Mouse (Mus musculus) neural tube, embryonic 15.5 days (tissue): Measurements from ENCODE around the gene Prdx2. TPM values are rescaled to one million over a fixed set of nuclear protein-coding genes. Genes with fewer than 3 reads are reported as not detected.

Experiments used
- ATAC-seq: fragments of 200-750 bp; cut with Nextera tagmentation; 2 replicates; pipeline ENCODE4 v1.8.0; 2017; ENCODE audit warnings: mild to moderate bottlenecking, moderate TSS enrichment, moderate library complexity; ENCODE audit not compliant: low FRiP score
- H3K27ac ChIP-seq: fragments of 300-500 bp; sonication (generic); replicated peaks from 2 replicates; pipeline ENCODE4 v1.5.1; 2015; ENCODE audit warnings: mild to moderate bottlenecking, inconsistent platforms
- H3K27me3 ChIP-seq: fragments of 300-500 bp; sonication (generic); replicated peaks from 2 replicates; pipeline ENCODE4 v1.6.1; 2015; ENCODE audit warnings: inconsistent platforms
- H3K36me3 ChIP-seq: fragments of 300-500 bp; sonication (generic); 2 replicates; pipeline ENCODE4 v1.6.1; 2015; ENCODE audit warnings: inconsistent platforms
- H3K4me1 ChIP-seq: fragments of 300-500 bp; sonication (generic); 2 replicates; pipeline ENCODE4 v1.6.1; 2015; ENCODE audit warnings: inconsistent platforms
- H3K4me2 ChIP-seq: fragments of 300-500 bp; sonication (generic); 2 replicates; pipeline ENCODE4 v1.6.1; 2015; ENCODE audit warnings: inconsistent platforms, mild to moderate bottlenecking, moderate library complexity
- H3K4me3 ChIP-seq: fragments of 300-500 bp; sonication (generic); replicated peaks from 2 replicates; pipeline ENCODE4 v1.5.1; 2015; ENCODE audit warnings: mild to moderate bottlenecking, inconsistent platforms
- H3K9ac ChIP-seq: fragments of 300-500 bp; sonication (generic); replicated peaks from 2 replicates; pipeline ENCODE4 v1.6.1; 2015; ENCODE audit warnings: mild to moderate bottlenecking, inconsistent platforms
- H3K9me3 ChIP-seq: fragments of 300-500 bp; sonication (generic); replicated peaks from 2 replicates; pipeline ENCODE4 v1.6.1; 2016; ENCODE audit warnings: inconsistent platforms
- WGBS: fragments of 180-500 bp; shearing (Covaris S2); methylation state at CpG from one replicate; pipeline ENCODE4 v1.1.7; 2015; ENCODE audit warnings: mixed read lengths; 5-methylcytosine and 5-hydroxymethylcytosine counted together
- polyA plus RNA-seq: library from polyadenylated mRNA; unstranded; fragments of >200 nt; fragmentation: Nextera tagmentation; extraction: Ambion mirVana; gene quantifications from 2 replicates; pipeline ENCODE4 v1.2.1, GENCODE M21; 2015

Prdx2 gene
- 930 and 1,070 TPM in 2 replicates for polyA plus RNA-seq

DNA sequence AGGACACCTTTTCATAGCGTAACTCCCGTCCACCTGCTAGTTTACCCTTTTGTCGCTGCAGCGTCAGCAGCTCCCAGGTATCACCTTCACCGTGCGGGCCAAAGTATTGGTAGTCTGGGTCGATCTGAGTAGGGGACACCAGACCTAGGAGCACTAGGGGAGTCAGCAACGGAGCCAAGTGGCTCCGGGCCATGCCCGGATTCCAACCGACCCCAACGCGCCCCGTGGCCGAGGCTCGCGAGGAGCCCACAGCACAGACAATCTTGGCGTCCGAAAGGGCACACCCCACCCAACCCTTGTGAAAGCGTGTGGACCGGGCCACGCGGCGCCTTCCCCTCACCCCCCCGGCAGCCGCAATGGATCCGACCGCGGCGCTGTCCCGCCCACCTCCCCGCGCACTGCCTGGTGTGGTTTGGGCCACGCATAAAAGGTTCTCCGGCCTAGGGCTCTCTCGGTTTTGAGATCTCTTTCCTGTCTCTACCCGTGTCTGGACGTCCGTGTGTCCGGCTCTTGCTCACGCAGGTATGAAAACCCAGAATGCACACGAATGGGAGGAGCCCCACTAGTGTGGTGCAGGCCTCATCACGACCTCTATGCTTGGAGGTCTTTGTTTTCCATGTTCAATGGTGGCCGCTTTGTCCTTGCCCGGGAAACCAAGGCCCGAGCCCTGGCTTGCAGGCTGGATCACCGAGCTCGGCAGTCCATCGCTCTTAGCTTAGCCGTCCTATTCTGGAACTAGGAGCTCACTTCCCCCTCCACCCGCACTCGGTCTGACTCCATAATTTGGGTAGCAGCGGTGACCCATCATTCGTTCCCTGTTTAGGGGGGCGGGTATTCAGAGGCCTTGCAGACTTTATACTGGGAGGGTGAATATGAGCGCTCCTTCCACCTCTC lies at the start of gene Prdx2, which contains the start of the genes Gm49661 and Rnaseh2a:
Prdx2 (plus strand) TSS at position 347 of the 894 bp plus-strand sequence.
Gm49661 (minus strand) TSS at position 193 of the 894 bp plus-strand sequence.
Rnaseh2a (minus strand) TSS at position 527 of the 894 bp plus-strand sequence.
- Histone ChIP-seq H3K9me3 (no peaks in the 10 kb centered on the region), H3K27ac (peak within 1 kb of the TSS; percentile 88), H3K4me2 (peak within 1 kb of the TSS; percentile 71), H3K27me3 (no peaks in the 10 kb centered on the region), H3K9ac (peak within 1 kb of the TSS; percentile 87), H3K36me3 (peaks cover 34% of the 10 kb centered on the region), H3K4me1 (peaks cover 52% of the 10 kb centered on the region), H3K4me3 (peak within 1 kb of the TSS; percentile 73)
- WGBS, result under 1% methylated on average over 56 of the region's 56 CpGs
- ATAC-seq, result peak; percentile 83

DNA sequence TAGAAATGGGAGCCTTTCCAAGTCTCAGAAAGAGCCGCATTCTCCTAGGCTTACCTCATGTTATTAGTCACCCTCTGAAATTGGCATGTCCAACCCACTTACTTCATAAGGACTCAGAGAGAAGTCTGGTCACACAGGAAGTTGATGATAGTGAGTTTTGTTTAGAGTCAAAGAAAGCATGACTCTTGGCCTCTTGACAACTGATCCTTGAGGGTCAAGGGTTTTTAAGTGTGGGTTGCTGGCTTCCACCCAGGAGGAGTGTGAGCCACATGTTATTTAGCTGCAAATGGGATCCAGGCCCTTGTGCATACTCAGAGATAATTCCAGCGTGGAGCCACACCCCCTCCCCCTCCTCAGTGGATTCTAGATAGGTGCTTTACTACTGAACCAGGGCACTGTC lies 47.8 kb upstream of the Prdx2 start:
- 89% methylated on average over 2 of the region's 2 CpGs for WGBS
- Histone ChIP-seq H3K9me3 (no peaks in the 10 kb centered on the region), H3K36me3 (peaks cover 90% of the 10 kb centered on the region), H3K27me3 (peaks cover 19% of the 10 kb centered on the region), H3K4me3 (no peak overlapping the region), H3K4me2 (no peak overlapping the region), H3K27ac (no peak overlapping the region), H3K9ac (no peak overlapping the region), H3K4me1 (no peaks in the 10 kb centered on the region)
- ATAC-seq, result no peak

DNA sequence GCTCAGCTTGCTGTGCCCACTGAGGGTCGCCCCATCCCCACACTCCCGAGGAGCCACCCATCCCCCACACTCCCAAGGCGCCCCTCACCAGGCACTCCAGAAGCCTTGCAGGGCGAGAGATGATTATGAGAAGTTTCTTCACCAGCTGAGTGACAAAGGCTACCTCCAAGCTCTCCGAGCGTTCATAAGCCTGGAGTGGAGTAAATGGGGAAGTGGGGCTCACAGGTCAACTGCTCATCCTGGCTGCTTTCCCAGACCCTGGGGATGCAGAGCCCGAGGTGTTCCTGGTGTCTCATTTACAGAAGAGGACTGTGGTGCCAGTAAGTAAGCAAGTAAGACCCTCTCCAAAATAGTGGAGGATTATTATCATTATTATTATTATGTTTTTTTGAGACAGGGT lies 43.8 kb upstream of the Prdx2 start:
- Histone ChIP-seq H3K4me2 (no peak overlapping the region), H3K4me3 (no peak overlapping the region), H3K4me1 (peaks cover 14% of the 10 kb centered on the region), H3K9me3 (no peaks in the 10 kb centered on the region), H3K27me3 (0 out of 2 replicates have a peak, but pooled peaks cover 10% of the 10 kb centered on the region), H3K27ac (no peak overlapping the region), H3K9ac (no peak overlapping the region), H3K36me3 (peaks cover 74% of the 10 kb centered on the region)
- ATAC-seq, result no peak
- 65% methylated on average over 7 of the region's 7 CpGs for WGBS

DNA sequence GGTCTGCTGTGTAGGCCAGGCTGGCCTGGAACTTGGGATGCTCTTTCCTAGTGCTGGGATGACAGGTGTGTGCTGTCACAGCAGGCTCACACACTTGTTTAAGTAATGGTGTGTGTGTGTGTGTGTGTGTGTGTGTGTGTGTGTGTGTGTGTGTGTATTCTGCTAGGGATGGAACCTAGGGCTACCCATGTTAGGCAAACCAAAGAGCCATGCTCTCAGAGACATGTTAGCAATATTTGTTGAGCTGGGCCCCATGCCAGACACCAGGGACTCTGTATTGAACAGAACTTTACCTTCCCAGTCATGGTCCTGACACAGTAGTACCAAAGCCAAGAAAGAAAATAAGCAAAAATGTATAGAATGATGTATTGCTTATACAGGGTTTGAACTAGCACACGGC lies 41.9 kb upstream of the Prdx2 start:
- WGBS, result 78% methylated on average over 1 of the region's 1 CpGs
- H3K4me2 ChIP-seq, result no peak overlapping the region
- no peak overlapping the region for H3K27ac ChIP-seq
- ATAC-seq, result no peak
- no peaks in the 10 kb centered on the region for H3K9me3 ChIP-seq
- no peak overlapping the region for H3K4me3 ChIP-seq
- 0 out of 2 replicates have a peak, but pooled peaks cover 10% of the 10 kb centered on the region for H3K27me3 ChIP-seq
- peaks cover 14% of the 10 kb centered on the region for H3K4me1 ChIP-seq
- no peak overlapping the region for H3K9ac ChIP-seq
- peaks cover 68% of the 10 kb centered on the region for H3K36me3 ChIP-seq

DNA sequence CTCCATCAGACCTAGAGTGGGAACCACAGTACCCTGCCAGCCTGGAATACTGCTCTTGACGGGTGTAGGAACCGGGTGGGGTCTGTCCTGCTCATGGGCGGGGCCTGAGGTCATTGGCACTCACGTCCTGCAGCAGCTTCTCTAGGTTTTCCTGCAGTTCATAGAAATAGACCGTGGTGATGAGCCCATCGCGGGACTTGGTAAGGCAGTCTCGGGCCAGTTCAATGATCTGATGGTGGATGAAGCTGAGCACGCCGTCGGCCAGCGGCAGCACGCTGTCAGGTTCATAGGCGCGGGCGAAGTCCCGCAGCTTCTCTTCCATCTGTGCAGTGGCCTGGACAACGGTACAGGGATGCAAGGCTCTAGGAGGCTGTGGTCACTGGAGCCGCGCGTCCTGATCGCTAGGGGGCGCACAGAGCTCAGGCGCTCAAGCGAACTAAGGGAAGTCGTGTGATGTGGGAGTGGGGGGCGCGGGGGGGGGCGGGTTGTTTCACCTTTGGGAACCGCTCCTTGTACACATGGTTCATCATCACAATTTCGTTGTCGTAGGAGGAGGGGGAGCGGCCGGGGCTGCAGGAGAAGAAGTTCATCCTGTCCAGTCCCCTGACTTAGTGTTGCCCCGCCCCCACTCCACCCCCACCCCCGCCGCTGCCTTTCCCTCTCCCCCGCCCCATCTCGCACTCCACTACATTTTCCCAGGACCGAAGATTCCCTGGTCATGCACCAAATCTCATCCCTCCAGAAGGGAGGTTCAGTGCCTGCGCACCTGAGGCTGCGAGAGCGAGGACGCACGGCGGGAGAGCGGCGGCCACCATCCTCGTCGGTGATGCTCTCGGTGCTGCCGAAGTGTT lies 40.7 kb upstream of the Prdx2 start:
- Histone ChIP-seq H3K36me3 (peaks cover 64% of the 10 kb centered on the region), H3K9me3 (no peaks in the 10 kb centered on the region), H3K27ac (no peak overlapping the region), H3K4me1 (peaks cover 16% of the 10 kb centered on the region), H3K27me3 (0 out of 2 replicates have a peak, but pooled peaks cover 10% of the 10 kb centered on the region), H3K4me2 (peak overlapping the region; percentile 53), H3K9ac (0 out of 2 replicates have a peak overlapping the region, but pooled peaks have one; percentile 1), H3K4me3 (peak overlapping the region; percentile 25)
- ATAC-seq, result peak; percentile 76
- WGBS, result 4% methylated on average over 49 of the region's 52 CpGs

DNA sequence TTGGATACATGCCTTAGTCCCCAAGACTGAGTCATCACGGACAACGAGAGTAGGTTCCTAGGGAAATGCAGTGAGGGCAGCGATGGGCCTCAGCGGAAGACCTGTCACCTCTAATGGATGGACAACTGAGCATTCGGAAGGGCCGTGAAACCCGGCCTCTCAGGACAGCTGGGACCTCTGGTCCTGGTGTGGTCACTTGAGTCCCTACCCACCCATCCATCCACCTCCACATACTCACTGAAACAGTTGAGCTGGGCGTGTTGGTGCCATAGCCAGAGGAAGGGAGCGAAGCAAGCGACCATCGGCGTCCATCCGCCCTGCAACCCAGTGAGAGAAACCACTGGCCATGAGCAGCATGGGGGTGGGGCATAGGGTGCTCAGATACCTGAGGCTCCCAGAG lies 38.8 kb upstream of the Prdx2 start:
- peaks cover 35% of the 10 kb centered on the region for H3K4me1 ChIP-seq
- no peak overlapping the region for H3K27ac ChIP-seq
- H3K36me3 ChIP-seq, result peaks cover 48% of the 10 kb centered on the region
- no peak overlapping the region for H3K4me2 ChIP-seq
- no peak overlapping the region for H3K9ac ChIP-seq
- no peak for ATAC-seq
- no peaks in the 10 kb centered on the region for H3K9me3 ChIP-seq
- H3K27me3 ChIP-seq, result 0 out of 2 replicates have a peak, but pooled peaks cover 10% of the 10 kb centered on the region
- H3K4me3 ChIP-seq, result no peak overlapping the region
- WGBS, result 92% methylated on average over 13 of the region's 13 CpGs

DNA sequence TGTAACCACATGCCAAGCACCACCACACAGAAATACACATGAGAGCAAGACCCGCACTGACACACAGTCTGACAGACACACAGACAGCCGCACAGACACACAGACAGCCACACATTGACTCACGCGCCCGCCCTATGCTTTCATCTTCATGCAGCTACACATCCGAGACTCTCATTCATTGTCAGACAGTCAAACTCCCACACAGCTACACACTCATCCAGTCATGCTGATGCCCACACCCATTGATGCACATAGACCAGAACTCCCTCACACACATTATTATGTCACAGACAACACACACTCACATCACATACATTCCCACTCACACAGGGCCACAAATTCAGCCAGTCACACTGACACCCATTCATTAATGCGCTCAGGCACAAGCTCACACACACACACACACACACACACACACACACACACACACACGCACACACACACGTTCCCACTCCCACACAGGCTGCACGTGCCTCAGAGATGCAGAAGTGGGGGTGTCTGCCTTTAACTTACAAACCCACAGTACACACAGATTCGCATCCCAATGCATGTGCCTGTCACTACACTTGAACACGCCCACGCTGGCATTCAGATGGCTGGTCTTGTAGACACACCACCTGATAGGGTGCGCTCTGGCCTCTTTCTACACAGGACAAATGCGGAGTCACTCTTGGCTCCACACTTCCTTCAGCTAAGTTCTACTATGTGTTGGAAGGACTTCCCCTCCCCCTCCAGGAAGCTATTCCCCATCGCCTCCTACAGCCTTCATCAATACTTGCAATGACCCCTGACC lies 35.4 kb upstream of the Prdx2 start:
- H3K36me3 ChIP-seq, result peaks cover 23% of the 10 kb centered on the region
- no peak for ATAC-seq
- peak overlapping the region; percentile 96; the same call in 1 of the 2 replicates for H3K27ac ChIP-seq
- H3K27me3 ChIP-seq, result 0 out of 2 replicates have a peak, but pooled peaks cover 13% of the 10 kb centered on the region
- peaks cover 41% of the 10 kb centered on the region for H3K4me1 ChIP-seq
- H3K4me3 ChIP-seq, result peak overlapping the region; percentile 85
- H3K9ac ChIP-seq, result 0 out of 2 replicates have a peak overlapping the region, but pooled peaks have one; percentile 14
- 83% methylated on average over 16 of the region's 16 CpGs for WGBS
- peak overlapping the region; percentile 90 for H3K4me2 ChIP-seq
- no peaks in the 10 kb centered on the region for H3K9me3 ChIP-seq

DNA sequence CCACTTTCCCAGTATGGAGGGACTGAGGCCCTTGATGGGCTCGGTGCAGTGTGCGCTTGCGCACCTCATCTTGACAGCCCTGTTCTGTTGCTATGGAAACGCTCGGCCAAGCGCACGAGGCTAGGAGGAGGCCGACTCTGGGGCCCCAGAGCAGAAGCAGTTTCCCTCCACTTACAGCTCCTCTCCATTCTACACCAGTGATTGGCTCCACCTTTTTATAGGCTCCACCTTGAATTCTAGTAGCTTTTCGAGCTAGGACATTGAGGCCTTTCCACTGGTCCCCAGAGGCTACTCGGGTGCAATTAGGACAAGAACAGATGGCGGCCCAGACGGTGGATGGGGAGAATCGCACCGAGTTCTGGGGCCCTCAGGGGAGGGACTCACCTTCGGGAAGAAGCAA lies 34.5 kb upstream of the Prdx2 start:
- ATAC-seq, result peak; percentile 62
- H3K4me3 ChIP-seq, result peak overlapping the region; percentile 85
- H3K9me3 ChIP-seq, result no peaks in the 10 kb centered on the region
- H3K27ac ChIP-seq, result peak overlapping the region; percentile 96
- under 1% methylated on average over 15 of the region's 15 CpGs for WGBS
- peak overlapping the region; percentile 99 for H3K9ac ChIP-seq
- H3K27me3 ChIP-seq, result 0 out of 2 replicates have a peak, but pooled peaks cover 13% of the 10 kb centered on the region
- H3K4me1 ChIP-seq, result peaks cover 34% of the 10 kb centered on the region
- H3K36me3 ChIP-seq, result peaks cover 23% of the 10 kb centered on the region
- H3K4me2 ChIP-seq, result peak overlapping the region; percentile 90

DNA sequence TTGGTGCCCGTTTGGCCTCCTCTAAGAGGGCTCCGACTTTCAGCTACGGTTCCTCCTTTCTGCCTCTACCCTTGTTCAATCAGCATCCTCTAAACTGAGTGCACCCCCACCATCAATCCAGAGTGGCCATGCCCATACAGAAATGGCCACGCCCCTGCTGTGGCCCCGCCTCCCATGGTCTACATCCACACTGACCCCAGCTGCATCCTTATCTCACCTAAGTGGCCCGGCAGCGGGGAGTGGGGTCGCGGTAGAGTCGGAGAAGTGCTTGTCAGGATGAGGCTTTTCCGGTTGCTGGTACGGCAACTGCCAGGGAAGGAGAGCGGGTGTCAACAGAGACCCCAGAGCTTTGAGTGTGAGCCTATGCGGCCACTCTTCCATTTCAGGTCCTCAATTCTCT lies 33.9 kb upstream of the Prdx2 start:
- peak overlapping the region; percentile 85 for H3K4me3 ChIP-seq
- ATAC-seq, result peak; percentile 34
- peak overlapping the region; percentile 99 for H3K9ac ChIP-seq
- 0 out of 2 replicates have a peak, but pooled peaks cover 7% of the 10 kb centered on the region for H3K27me3 ChIP-seq
- peaks cover 34% of the 10 kb centered on the region for H3K4me1 ChIP-seq
- peaks cover 17% of the 10 kb centered on the region for H3K36me3 ChIP-seq
- H3K27ac ChIP-seq, result peak overlapping the region; percentile 96
- no peaks in the 10 kb centered on the region for H3K9me3 ChIP-seq
- 5% methylated on average over 14 of the region's 14 CpGs for WGBS
- H3K4me2 ChIP-seq, result peak overlapping the region; percentile 90

DNA sequence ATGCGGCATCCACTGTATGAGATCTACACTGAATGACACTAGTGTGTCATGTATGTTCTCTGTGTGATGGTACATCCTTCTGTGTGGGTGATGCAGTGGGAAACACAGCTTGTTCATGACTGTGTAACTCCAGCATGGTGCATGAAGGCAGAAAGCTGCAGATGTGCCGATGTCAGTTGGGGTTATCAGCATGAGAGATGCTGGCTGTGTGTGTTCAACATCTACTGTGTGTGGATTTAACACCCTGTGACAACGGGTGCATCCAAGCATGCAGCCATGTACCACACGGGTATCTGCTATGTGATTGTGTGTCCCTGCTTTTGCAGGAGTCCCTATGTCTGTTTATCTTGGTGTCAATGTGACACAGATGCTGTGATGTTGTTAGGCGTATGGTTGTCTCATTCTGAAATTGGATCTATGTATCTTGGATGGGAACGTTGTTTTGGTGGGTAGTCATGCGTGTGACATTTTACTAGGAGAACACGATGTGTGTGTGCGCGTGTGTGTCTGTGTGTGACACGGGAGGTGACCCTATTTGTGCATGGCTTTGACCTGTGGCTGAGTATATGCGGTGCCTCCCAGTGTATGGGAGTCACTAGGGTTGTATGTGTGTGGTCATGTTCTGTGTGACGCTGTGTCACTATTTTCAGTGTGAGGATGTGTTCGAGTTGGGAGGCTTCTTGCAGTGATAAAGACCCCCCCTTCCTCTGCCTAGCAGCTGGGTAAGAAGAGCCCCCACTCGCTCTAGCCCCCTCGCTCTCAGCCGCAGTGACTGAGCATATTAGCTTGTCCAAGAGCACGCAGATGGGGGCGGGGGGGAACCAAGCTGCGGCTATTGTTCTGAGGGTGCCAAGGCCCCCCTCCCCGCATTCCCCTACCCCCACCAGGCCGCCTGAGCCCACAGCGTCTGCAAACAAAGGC lies 33.1 kb upstream of the Prdx2 start:
- peak; percentile 63 for ATAC-seq
- no peaks in the 10 kb centered on the region for H3K9me3 ChIP-seq
- H3K27me3 ChIP-seq, result 0 out of 2 replicates have a peak, but pooled peaks cover 4% of the 10 kb centered on the region
- H3K36me3 ChIP-seq, result peaks cover 13% of the 10 kb centered on the region; the same call in 1 of the 2 replicates
- H3K27ac ChIP-seq, result peak overlapping the region; percentile 96
- WGBS, result 12% methylated on average over 23 of the region's 23 CpGs
- peak overlapping the region; percentile 99 for H3K9ac ChIP-seq
- H3K4me2 ChIP-seq, result peak overlapping the region; percentile 90
- peaks cover 34% of the 10 kb centered on the region for H3K4me1 ChIP-seq
- peak overlapping the region; percentile 85 for H3K4me3 ChIP-seq
